Mouse (Mus musculus) cerebellum, adult 11 months (tissue): ENCODE results near the gene Slco1a1.
"Not testable (repeated sequence)": the region's sequence is repeated elsewhere in the genome, so short reads cannot be mapped to it uniquely, and the experiment has no call there.

Experiments used
- DNase-seq: peaks from one replicate; pipeline ENCODE4 v3.0.0; 2022

The Slco1a1 gene

GRCm38 (mm10) chr6:141946862-141947261 is at the start of gene Slco1a1:
TSS of gene Slco1a1 (minus strand) at chr6:141946962.
- no peak for DNase-seq

- no peak for DNase-seq
These were observed 40.0 kb upstream of the Slco1a1 start for GRCm38 (mm10) chr6:141986772-141987171.

DNA sequence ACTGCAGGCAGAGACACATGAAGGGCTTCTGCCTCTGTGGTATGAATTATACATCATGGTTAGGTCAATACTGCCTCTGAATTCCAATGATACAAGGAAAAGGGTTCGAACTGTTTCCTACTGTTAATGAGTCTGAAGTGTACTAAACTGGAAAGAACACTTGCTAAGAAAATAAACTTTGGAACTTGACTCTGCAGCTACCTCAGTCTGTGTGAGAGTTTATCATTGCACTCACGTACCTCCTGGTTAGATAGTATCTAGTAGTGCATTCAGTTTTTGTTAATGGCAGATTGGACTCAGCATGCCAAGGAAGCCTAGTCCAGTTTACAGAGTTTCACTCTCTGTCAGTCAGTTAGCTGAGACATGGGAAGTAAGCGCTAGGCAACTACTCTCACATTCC is 37.9 kb upstream of the Slco1a1 start:
- no peak for DNase-seq

DNA sequence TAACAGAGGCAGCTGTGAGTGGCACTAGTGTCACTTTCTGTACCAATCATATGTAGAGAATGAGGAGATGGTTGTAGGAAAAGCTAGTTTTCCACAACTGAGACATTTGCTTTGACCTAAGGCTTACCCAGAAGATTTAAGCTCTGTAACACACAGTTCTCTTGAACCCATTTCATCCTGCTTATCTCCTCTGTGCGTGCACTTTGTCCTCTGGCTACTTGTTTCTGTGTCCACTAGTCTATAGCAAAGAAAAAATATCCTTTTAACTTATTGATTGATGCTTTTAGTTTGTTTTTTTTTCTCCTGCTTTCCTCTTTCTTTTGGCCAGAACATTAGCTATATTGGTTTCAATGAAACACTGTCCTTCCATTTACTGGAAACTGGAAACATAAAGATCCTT is 15.7 kb upstream of the Slco1a1 start:
- no peak for DNase-seq

GRCm38 (mm10) chr6:141961861-141962260 is 15.1 kb upstream of the Slco1a1 start:
- no peak for DNase-seq

GRCm38 (mm10) chr6:141960482-141960881 is 13.7 kb upstream of the Slco1a1 start:
- no peak for DNase-seq

GRCm38 (mm10) chr6:141940451-141940850 is 6.3 kb downstream of the Slco1a1 start:
- no peak for DNase-seq

DNA sequence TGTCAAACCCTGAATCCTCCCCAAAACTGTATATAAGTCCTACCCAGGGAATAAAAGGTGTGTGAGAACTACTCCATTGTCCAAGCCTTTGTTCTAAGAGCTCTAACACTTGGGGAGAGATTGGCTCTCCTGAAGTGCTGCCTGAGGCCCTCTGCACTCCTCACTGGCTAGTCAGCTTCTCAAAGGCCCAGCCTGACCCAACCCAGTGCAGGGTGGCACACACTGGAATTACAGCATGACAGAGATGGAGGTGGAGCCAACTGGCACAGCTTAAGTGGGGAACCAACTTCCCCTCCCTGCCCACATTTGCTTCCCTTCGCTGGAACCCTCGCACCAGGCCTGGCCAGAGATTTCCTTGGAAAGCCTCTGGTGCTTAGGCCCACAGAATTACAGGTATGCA is 48.6 kb downstream of the Slco1a1 start:
- no peak for DNase-seq

- no peak for DNase-seq
These were observed 57.0 kb downstream of the Slco1a1 start for GRCm38 (mm10) chr6:141889723-141890122.

- no peak for DNase-seq
These were observed 58.5 kb downstream of the Slco1a1 start for GRCm38 (mm10) chr6:141888248-141888647.

DNA sequence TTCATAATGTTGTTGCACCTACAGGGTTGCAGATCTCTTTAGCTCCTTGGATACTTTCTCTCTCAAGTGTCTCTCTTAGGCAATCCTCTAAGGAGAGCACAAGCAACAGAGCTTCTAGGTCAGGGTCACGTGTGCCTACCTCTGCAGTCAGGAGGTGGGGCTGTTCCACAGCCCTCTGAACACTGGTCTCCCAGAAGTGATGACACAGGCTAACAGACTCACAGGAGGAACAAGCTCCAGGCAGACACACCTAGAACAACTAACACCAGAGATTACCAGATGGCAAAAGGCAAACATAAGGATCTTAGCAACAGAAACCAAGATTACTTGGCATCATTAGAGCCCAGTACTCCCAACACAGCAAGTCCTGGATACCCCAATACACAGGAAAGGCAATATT is 64.2 kb downstream of the Slco1a1 start:
- DNase-seq, result no peak

DNA sequence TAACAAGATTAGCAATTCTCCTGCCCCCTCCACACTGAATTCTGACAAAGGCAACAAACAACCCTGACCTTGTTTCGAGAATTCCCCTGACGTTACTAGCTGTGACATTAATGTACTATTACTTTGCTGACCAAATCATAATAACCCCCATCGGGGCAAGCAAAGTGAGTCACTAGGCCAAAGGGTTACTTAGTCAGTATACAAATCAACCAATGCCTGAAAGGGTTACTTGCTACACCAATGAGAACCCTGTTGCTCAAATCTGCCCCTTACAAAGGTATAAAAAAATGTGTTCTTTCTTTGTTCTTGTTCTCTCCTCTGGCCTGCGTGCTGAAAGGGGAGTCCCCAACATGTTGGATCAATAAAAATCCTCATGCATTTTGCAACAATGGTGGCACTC is 71.0 kb downstream of the Slco1a1 start:
- not testable (repeated sequence) for DNase-seq

GRCm38 (mm10) chr6:141871711-141872110 is 75.1 kb downstream of the Slco1a1 start:
- no peak for DNase-seq

- DNase-seq, result no peak
These were observed 78.0 kb downstream of the Slco1a1 start for GRCm38 (mm10) chr6:141868735-141869134.

- no peak for DNase-seq
These were observed 80.7 kb downstream of the Slco1a1 start for GRCm38 (mm10) chr6:141866026-141866425.

GRCm38 (mm10) chr6:141857735-141858531 is 88.8 kb downstream of the Slco1a1 start:
- no peak for DNase-seq
